Mouse (Mus musculus) bone marrow macrophage, adult 2 months (primary cell): ENCODE results near the gene Rhox3h.
"Not testable (repeated sequence)": the region's sequence is repeated elsewhere in the genome, so short reads cannot be mapped to it uniquely, and the experiment has no call there.

Experiments
- CTCF ChIP-seq: IDR thresholded peaks from 2 replicates; pipeline ENCODE4 v1.5.1; 2012; ENCODE audit warnings: low read depth, mild to moderate bottlenecking, low read length, moderate library complexity
- POLR2A ChIP-seq: IDR thresholded peaks from 2 replicates; pipeline ENCODE4 v1.6.1; 2012; ENCODE audit warnings: mild to moderate bottlenecking, low read depth, low read length, borderline replicate concordance

DNA sequence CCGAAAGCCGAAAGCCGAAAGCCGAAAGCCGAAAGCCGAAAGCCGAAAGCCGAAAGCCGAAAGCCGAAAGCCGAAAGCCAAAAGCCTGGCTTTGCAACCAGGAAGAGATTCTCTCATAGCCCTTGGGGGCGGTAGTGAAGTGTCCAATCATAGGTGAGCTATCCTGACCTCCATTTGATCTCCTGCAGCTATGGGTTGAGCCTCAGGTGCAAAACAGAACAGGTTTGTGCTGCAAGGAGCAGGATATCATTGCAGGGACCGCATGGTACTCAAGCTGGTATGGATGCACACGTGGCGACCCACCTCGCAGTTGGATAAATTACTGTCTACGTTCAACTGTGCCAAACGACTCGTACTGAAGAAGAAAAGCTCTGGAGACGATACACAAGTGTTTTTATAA, 17.3 kb downstream of the Rhox3h start, which contains the start of gene Rhox4g:
- not testable (repeated sequence) for TF ChIP-seq CTCF, POLR2A
